Mouse (Mus musculus) midbrain, embryonic 12.5 days (tissue): ENCODE measurements around the gene Irf4. TPM values are rescaled to one million over a fixed set of nuclear protein-coding genes. Genes with fewer than 3 reads are reported as not detected.

Source experiments
- polyA plus RNA-seq: library from polyadenylated mRNA; unstranded; fragments of >200 nt; fragmentation: Nextera tagmentation; extraction: Ambion mirVana; gene quantifications from 2 replicates; pipeline ENCODE4 v1.2.1, GENCODE M21; 2016

The Irf4 gene
- polyA plus RNA-seq, 1 experiment from 2014 or later: 0.08 TPM

Other genes with a start within 250 kb of the Irf4 start
- 236 and 243 TPM in 2 replicates for gene Uqcrfs1, start 203.9 kb upstream of the Irf4 start, polyA plus RNA-seq
- 15.9 and 16.1 TPM in 2 replicates for gene Dusp22, start 89.2 kb upstream of the Irf4 start, polyA plus RNA-seq
- 0.24 TPM in 1 of 2 replicates, not detected in the other for gene Hus1b, start 198.5 kb downstream of the Irf4 start, polyA plus RNA-seq
- 45.6 and 46.2 TPM in 2 replicates for gene Exoc2, start 224.9 kb downstream of the Irf4 start, polyA plus RNA-seq
- gene Gm5447, start 225.0 kb downstream of the Irf4 start, polyA plus RNA-seq: 0.13 TPM in 2 replicates